Mouse (Mus musculus) cerebral cortex, adult 2 months (tissue): ENCODE measurements around the gene Arid1b.

Experiments
- WGBS: fragments of 180-500 bp; shearing (Covaris S2); methylation state at CpG from one replicate; pipeline ENCODE4 v1.1.7; 2018; 5-methylcytosine and 5-hydroxymethylcytosine counted together

Arid1b gene

DNA sequence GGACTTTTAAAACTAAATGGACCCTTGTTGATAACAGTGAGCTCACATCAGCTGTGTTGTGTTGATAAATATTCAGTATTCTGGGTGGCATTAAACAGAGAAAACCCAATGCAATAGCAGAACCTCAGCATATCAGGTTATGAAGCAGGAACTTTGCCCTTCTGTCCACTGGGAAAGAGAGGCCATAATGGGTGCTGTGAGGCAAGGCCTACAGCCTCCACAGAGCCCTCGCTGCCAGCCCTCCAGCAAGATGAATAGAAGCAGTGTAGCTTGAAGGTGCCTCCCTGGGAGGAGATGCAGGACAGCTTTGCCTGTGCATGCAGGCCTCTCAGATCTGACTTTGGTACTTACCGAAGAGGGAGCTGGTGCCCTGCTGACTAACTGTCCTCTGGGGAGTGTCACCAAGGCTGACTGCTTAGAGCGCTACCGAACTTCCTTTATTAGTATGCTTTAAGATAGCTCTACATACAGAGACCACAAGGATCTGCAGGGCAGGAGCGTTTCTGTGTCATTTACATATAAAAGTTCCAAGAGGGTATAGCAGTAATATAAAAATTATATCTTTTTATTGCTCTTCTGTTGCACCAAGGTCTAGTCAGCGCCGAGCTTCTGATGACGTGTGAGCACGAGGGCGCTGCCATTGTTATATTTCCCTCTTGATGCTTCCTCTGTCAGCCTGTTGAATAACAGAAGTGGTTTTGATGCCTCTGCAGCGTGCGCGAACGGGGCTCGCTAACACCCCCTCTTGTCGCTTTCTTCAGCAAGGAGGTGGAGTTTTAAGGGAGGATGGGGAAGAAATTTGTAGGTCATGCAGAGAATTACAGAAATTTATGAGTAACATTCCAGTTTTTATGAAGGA lies 244.5 kb downstream of the Arid1b start:
- 36% methylated on average over 16 of the region's 16 CpGs for WGBS

- 72% methylated on average over 2 of the region's 2 CpGs for WGBS
Measured at GRCm38 (mm10) chr17:5244526-5244925, 250.4 kb downstream of the Arid1b start.

- 79% methylated on average over 11 of the region's 11 CpGs for WGBS
Measured at GRCm38 (mm10) chr17:5246688-5247087, 252.6 kb downstream of the Arid1b start.

DNA sequence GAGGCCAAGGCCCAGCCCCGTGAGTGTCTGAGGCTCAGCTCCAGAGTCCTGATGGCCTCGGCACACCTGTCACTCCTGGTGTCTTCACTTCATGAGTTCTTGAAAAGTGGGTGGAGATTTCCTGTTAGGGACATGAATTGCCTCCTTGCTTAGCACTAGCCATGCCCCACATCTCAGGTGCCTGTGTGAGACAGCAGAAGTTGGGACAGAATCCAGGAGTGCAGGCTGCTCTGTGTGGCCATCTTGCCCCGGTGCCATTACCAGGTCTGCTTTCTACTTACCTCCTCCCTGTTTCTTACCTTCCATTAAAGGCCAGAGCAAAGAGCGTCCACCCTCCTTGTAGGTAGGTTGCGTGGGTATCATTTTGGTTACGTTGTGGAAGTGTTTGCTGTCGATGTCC lies 253.1 kb downstream of the Arid1b start:
- 88% methylated on average over 7 of the region's 7 CpGs for WGBS

DNA sequence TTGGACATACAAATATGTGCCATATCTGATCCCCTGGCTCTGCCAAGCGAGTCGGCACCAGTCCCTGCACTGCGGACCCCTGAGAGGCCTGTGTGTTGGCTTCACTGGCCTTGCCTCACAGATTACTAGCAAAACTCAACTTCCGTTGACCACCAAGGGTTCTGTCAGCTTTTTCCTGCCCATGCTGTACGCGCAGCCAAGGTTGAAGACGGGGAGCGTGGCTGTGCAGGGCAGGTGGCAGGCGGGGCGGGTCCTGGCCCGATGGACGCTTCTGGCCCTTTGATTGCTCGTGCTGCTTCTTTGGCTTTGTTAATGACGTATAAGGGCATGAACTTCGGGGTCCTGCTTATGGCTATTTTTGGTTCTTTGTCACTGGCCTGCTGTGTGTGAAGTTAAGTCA lies 253.6 kb downstream of the Arid1b start:
- WGBS = 92% methylated on average over 15 of the region's 15 CpGs

DNA sequence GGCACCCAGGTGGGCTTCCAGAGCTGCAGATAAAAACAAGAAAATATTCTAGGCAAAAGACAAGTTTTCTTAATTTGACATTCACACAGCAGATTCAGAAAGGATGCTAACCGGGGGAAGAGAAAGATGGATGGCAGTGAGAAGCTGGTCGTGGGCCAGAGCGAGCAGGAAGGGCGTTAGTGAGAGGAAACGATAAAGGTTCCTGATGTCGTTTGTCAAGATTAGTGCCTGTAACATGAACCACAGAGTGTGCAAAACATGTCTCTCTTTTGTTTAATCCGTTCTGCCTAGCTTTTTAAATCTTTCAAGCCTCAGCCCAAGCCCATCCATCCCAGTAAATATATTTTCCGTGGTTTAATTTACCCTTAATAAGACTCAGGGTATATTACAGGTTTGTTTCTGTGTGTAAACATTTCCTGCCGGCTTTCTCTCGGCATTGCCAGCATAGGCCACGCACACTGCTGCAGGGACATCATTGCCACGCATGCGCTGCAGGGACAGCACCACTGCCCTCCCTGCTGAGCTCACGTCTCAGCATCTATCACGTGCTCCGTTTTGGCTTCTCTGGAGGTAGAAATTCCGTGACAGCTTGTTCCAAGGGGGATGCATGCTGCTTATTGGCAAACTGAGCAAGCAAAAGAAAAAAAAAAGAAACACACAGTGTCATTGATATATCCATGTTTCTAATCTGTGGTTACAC lies 255.0 kb downstream of the Arid1b start:
- 41% methylated on average over 17 of the region's 17 CpGs for WGBS

- WGBS = 53% methylated on average over 9 of the region's 9 CpGs
Measured at GRCm38 (mm10) chr17:5249681-5250180, 255.6 kb downstream of the Arid1b start.

DNA sequence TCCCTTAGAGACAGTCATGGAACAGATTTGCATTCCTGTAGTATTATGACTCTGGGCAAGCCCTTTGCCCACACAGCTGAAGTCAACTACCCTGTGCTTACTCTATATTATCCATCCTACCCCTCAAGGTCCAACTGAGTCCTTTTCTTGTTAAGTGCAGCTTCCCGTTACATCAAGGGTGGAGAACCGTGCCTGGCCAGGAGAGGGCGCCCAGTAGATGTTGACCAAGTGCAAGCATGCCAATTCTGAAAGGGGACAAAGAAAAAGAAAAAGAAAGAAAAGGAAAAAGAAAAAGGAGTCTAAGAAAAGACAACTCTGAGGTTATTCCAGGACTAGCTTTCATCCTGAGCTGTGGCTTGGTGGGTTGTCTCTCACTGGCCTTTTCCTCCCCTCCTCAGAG lies 258.3 kb downstream of the Arid1b start:
- 18% methylated on average over 3 of the region's 3 CpGs for WGBS

- 67% methylated on average over 16 of the region's 16 CpGs for WGBS
Measured at GRCm38 (mm10) chr17:5254717-5255617, 260.8 kb downstream of the Arid1b start.

- 80% methylated on average over 2 of the region's 2 CpGs for WGBS
Measured at GRCm38 (mm10) chr17:5255618-5255933, 261.4 kb downstream of the Arid1b start.

- 82% methylated on average over 9 of the region's 9 CpGs for WGBS
Measured at GRCm38 (mm10) chr17:5258978-5259377, 264.8 kb downstream of the Arid1b start.

- 32% methylated on average over 8 of the region's 8 CpGs for WGBS
Measured at GRCm38 (mm10) chr17:5261131-5261651, 267.1 kb downstream of the Arid1b start.

DNA sequence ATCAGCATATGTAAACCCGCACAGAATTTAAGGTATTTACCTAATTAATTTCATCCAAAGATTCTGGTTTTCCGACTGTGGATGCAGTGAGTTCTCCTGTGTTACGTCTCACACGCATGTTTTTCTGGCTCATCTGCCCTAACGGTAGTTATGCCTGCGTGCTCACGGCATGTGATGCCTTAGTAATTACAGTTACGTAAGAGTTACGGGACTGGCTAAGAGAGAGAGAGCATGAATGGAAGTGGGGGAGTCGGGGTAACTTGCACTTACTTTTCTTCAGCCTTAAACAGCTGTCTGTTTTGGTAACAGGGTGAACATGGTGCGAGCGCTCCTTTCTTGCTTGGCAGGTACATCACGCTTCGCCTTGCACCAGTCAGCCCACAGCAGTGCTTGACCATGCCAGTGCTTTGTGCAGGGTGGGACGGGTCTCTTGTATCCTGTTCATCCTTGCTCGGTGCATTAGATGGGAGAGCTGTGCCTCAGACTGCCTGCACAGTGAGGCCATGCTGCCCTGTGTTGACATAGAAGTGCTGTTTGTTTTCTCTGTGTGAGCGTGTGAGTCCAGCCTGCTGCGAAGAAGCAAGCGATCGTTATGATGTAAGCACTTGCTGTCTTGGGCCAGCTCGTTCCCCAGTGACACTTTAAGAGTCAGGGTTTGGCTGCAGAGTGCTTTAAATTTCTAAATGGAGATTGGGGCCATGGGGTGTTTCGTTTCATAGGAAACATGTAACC lies 267.9 kb downstream of the Arid1b start:
- WGBS = 53% methylated on average over 22 of the region's 22 CpGs

GRCm38 (mm10) chr17:5262788-5263187 lies 268.7 kb downstream of the Arid1b start:
- WGBS = 65% methylated on average over 4 of the region's 4 CpGs

DNA sequence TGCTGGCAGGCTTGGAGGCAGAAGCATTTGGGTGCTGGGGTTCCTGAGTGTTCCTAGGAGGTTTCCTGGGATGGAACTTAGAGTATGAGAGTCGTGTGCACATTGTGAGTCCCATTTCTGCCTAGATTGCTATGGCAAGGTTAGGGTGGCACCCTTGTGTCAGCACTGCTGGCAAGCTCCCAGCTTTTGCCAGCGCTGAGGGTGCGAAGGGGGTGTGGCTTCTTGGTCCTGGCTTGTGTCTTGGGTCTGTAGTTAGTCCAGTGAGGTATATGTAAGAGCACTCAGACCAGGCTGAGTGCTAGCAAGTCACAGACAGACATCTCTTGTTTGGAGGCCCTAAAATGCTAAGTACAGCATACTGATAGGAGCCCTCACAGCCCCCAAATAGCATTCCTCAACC lies 270.7 kb downstream of the Arid1b start:
- 75% methylated on average over 3 of the region's 3 CpGs for WGBS

- 84% methylated on average over 6 of the region's 6 CpGs for WGBS
Measured at GRCm38 (mm10) chr17:5265615-5266014, 271.5 kb downstream of the Arid1b start.

DNA sequence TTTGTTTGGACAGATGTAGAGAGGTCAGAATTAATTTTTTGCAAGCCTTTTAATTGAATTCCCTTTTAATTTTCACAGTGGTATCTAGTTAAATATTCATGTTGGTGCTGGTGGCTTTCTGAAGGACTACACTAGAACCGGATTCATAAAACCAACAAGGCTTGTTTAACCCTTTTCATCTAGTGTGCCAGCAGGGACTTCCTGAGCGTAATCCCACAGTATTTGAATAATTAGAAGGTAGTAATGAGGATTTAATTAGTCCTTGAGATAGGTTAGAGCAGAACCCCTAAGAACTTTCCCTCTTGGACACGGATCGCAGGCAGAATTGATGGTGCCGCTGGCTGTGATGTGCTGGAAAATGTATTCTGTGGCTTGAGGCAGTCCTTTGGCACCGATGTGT lies 273.6 kb downstream of the Arid1b start:
- 82% methylated on average over 6 of the region's 6 CpGs for WGBS

DNA sequence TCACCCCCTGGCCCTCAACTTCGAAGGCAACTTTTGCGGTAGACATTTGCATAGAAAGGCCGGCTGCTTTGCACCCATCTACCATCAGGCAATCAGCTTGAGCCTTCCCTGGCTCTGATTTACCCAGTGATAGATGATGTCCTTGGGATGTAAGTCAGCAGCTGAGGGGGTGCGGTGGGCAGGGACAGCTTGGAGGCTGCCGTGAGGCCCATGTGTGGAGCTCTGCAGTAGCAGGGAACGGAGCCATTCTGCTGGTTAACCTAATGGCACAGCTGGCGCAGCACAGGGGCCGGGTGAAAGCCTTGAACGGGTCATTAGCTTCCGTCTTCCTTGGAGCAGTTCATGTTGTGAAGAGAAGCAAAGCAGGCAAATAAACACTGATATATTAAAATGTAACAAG lies 275.2 kb downstream of the Arid1b start:
- WGBS = 81% methylated on average over 10 of the region's 10 CpGs

GRCm38 (mm10) chr17:5269774-5270173 lies 275.6 kb downstream of the Arid1b start:
- WGBS = 49% methylated on average over 16 of the region's 16 CpGs

DNA sequence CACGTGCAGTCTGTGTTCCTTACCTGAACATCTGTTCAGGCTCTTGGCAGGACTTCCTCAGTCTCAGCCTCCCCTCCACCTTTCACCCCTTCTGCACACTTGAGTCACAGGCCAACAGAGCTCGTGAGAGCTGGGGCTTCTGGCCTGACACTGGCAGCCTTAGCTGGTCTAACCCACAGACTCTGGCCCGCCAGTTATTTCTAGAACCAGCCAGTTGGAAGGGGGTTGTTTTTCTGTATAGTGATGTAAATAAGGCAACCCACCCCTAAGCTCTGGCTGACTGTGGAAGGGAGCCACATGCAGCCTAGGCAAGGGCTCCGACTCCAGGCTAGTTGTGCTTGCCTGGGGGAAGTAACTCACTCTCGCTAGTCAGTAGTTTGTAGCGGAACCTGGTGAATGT lies 276.7 kb downstream of the Arid1b start:
- 62% methylated on average over 6 of the region's 6 CpGs for WGBS

DNA sequence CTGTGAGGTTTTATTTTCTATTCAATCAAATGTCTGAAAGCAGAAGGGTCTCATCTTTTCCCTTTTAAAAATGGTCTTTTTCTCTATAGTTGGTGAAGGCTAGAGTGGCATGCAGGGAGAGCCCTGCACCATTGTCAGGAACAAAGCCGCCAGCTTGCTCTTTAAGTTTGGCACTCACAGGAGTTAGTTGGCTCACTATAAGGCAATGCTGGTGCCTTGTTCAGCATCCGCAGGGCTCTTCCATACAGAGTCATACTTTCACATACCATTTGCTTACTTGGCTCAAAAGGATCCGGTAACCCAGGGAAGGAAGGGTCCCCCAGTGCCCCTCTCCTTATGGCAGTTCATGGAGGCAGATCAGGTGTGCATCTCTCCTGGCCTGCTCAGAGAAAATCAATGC lies 279.0 kb downstream of the Arid1b start:
- WGBS = 61% methylated on average over 3 of the region's 3 CpGs
